Mouse (Mus musculus) T-helper 1 cell (primary cell): ENCODE results near the gene Cant1.

Source experiments
- in situ Hi-C: fragments of 300-600 bp; cut with MboI, MseI; formaldehyde crosslinking; loops from one replicate; pipeline ENCODE4 v1.15.1; 2025; ENCODE audit warnings: high pct_unique_total_duplicates

The Cant1 gene

DNA sequence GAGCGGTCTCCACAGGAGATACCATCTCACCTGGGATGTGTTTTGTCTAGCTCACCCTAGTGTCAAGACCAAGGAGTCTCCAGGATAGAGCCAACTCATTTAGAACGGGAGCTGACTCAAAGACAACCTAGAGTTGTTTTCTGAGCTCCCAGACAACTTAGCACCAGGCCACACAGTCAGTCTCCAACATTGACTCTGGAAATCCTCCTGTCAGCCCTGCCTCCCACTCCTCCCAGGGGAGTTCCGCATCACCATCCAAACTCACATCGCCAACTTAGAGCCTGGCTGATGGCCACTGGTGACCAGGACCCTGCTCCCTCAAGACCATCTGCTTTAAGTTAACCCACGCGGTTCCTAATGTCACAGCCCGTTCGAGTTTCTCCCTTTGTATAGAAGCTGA, 43.4 kb downstream of the Cant1 start:
- in situ Hi-C loops = loop anchor here (10.0 kb wide), 1 partner anchor 51 kb away; no protein-coding TSS in a partner anchor

DNA sequence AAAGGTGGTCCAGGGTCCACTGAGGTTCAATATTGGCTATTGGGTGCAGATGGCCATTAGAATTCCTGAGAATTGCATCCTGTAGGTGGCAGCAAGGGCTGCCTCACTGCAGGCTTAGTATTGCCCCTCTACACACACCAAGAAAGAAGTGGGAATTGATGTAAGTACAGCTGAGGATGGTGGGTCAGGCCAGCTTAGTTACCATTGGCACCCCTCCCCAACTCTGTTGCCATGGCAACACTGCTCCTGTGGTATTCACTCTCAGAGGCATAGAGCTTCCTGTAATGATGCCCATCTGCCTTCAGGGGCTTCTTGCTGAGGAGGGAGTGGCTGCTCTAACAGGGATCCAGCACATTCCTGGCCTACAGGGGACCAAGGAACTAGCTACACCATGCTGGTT, 43.9 kb downstream of the Cant1 start:
- in situ Hi-C loops = loop anchor here (10.0 kb wide), 1 partner anchor 50 kb away; no protein-coding TSS in a partner anchor

DNA sequence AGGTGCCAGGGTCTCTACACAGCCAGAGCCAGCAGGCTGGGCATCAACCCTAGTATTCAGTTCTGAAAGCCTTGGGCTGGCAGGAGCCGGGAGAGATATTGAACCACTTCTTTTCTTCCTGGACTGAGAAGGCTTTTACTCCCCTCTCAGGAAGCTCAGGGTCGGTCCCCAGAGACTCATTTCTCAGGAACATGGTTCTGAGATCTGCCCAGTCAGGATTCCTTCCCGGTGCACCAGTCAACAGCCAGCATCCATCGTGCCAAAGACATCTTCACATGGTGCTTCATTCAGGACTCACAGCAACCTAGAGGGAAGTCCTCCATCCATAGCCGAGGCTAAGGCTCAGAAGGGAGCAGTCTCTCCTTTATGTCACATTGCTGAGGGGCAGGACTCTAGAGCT, 44.4 kb downstream of the Cant1 start:
- in situ Hi-C loops = loop anchor here (10.0 kb wide), 1 partner anchor 50 kb away; no protein-coding TSS in a partner anchor

DNA sequence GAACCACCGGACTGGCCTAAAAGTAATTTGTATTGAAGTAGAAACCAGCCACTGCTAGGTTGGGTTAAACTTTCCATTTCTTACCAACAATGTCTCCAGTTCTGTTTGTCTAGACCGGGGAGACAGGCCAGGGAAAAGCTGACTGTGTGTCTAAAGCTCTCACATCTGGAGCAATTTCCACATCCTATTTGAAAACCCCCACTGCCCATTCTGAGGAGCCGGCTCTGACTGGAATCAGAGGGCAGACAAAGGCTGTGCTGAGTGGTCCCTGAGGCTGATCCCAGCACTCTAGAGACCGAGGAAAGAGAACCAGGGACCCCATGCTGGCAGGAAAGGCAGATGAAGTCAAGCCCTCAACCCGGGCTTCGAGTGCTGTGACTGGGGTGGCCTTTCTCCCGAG, 46.2 kb downstream of the Cant1 start:
- in situ Hi-C loops = loop anchor here (10.0 kb wide), 1 partner anchor 48 kb away; no protein-coding TSS in a partner anchor

DNA sequence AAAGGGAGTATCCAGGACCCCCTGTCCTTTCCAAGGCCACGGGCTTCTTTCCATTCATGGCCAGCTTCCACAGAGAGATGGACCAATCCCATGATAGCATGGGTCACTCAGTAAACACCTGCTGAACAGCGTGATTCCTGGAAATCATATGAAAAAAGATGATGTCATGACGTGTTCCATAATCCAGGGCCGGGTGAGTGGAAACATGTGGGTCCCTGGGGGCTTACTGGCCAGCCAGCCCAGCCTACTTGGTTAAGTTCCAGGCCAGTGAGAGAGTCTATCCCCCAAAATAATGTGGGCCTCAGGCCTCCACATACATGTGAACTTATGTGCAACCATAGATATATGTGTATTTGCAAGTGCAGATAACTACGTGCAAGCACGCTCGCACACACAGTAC, 47.0 kb downstream of the Cant1 start:
- in situ Hi-C loops = loop anchor here (10.0 kb wide), 1 partner anchor 47 kb away; no protein-coding TSS in a partner anchor

DNA sequence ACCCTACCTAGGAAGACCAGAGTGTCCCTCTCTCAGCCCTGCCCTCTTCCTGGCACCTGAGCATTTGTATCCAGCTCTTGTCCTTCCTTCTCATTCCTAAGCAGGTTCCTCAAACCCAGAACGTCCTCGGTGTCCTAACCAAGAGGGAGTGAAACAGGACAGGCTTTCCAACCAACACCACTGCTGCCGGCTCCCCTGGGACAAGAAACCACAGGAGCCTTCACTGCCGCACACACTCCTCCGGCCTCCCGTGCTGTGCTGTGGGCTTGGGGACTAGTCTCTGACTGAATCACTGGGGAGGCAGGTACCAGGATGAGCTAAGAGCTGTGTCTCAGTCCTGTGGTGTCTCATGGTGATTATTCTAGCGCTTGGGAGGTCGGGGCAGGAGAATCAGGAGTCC, 49.2 kb downstream of the Cant1 start:
- in situ Hi-C loops = loop anchor here (10.0 kb wide), 1 partner anchor 45 kb away; no protein-coding TSS in a partner anchor

DNA sequence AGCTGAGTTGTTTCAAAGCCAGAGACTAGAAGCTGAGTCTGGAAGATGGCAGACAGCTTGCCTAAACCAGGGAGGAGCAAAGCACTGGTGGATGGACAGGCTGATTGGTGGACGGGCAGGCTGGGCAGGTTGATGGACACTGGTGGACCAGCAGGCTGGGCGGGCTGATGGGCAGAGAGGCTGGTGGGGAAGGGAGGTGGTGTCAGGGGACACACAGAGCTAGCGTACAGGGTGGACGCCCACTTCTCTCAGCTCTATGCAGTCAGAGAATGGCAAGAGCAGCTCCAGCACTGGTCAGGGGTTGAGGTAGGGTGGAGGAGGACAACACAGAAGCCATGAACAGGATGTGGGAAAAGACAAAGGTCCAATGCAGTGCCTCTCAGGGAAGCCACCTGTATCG, 49.6 kb downstream of the Cant1 start:
- in situ Hi-C loops = no loop called here

DNA sequence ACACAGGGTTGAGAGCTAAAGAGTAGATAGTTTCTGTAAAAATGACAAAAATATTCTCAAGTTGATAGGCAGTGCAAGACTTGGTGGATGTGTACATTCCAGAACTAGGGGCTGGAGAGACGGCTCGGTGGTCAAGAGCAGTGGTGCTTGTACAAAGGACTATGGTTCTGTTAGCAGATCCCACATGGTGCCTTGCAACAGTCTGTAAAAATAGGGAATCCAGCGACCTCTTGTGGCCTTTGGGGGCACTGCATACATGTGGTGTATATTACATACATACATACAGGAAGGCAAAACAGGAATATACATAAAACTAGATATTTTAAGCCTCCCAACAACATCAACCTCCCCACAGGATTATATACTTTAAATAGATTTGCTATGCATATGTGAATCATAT, 50.6 kb downstream of the Cant1 start:
- in situ Hi-C loops = no loop called here

DNA sequence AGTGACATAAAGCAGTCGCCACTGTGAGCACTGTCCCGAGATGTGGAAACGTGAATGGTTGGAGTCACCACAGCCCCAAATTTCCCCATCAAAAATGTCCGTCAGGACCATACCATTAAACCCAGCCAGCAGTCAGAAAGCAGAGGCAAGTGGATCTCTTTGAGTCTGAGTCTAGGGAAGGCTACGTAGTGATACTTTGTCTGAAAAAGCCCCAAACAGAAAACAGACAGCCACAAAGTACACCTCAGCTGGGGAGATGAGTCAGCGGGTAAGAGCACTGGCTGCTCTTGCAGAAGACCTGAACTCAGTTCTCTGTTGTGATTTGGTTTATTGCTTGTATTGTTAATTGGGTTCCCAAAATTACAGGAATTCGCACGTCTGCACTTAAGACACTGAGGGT, 52.3 kb downstream of the Cant1 start:
- in situ Hi-C loops = no loop called here

DNA sequence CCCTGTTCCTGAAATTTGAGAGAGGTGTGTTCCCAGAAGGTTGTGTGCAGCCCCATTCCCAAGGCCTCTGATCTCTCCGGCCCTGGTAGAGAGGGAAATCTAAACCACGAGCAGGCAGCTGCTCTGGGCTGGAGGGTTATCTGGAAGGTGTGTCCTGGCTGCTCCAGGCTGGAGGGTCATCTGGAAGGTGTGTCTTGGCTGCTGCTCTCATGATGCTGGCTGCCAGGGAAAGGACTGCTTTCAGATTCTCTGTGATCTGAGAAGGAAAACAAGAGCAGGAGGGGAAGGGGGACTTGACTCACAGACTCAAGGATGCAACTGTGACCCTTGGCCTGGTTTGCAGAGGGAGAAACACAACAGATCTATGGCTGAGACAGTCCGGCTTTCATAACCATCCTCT, 52.8 kb downstream of the Cant1 start:
- in situ Hi-C loops = no loop called here

DNA sequence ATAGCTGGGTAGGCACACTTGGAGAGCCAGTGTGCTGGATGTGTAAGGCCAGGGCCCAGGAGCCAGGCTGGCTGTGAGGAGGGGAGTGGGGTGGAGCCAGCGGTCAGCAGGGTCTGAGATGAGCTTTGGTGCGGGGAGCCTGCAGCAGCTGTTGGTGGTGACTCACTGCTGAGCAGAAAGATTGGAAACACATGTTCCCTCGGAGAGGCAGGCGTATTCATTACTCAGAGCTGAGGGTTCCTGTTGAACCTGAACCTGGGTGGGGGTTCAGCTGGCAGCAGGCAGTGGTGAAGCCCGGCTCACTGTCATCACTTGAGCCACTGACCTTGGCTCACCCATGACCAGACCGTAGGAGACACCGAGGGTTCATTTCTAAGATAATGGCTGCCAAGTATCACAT, 53.7 kb downstream of the Cant1 start:
- in situ Hi-C loops = no loop called here

DNA sequence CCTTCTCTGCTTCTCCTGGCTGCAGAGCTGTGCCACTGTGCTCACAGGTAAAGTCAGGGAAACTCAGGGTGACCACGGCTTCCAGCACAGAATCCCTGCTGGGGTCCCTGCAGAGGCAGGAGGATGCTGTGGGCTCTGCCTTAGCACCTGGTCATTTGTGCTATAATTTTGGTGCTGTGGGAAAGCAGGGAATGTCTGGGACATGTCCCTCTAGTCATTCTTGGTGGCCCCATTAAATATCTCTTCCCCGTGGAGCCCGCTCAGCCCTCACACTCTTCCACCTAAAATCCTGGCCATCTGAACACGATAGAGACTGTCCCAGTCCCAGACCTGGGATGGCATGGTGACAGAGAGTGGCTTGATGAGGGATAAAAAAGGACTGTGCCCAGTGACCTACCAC, 54.9 kb downstream of the Cant1 start:
- in situ Hi-C loops = no loop called here

DNA sequence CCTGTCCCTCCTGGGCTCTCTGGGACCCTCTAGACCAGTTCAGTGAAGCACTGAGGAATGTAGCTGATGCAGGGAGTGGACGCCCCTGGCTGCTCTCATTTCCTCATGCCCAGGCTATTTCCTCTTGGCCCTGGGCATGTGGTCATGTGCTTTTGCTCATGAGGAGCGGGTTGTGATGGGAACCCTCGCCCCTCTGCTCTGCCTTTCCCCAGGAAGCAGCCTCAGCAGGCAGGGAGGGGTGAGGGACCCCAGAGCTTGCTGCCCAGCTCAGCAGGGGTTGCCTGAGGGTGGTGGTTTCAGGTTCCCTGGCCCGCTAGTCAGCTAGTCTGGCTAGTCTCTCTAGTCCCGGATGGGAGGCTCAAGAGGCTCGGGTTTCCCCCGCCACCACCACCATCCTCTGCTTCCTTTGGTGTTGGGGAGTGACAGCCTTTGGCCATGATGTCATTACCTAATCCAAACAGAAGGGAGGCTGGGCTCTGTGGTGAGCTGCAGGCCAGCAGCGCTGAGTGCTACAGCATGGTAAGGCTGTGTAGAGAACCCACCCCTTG, 55.8 kb downstream of the Cant1 start:
- in situ Hi-C loops = no loop called here

DNA sequence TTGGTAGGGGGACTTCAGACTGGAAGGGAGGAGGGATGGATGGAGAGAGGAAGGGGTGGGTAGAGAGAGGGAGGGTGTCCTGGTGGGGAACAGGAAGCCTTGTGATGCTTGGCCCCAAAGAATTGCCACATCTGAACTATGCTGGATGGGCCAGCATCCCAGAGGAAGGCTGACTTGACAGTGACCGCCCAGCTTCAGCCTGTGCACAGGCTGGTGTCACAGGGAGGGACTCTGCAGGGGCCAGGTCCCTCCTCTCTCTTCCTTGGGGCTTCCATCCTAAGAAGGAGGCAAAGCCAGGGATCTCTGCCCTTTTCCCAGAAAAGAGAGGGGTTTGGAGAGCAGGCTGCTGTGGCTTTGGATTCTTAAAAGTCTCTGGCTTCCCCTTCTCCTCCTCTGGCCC, 56.4 kb downstream of the Cant1 start:
- in situ Hi-C loops = no loop called here

DNA sequence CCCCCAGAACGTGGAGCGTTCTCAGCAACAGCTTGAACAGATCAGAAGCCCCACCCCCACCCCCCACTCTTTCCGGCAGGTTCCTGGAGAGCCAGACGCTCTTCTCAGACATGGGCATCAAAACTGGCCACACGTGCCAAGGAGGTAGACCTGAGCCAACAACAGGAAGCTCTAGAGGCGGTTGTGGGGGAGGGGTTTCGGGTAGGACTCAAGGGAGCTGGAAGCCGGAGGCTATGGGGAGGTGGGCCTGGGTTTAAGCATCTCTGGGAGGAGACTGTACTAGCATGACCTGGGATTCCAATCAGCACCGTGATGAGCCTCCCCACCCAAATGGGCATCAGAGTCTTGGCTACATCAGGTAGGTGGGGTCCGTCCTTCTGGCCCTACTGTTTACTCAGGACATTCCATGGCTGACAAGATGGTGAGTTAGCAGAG, 58.0 kb downstream of the Cant1 start:
- in situ Hi-C loops = no loop called here

DNA sequence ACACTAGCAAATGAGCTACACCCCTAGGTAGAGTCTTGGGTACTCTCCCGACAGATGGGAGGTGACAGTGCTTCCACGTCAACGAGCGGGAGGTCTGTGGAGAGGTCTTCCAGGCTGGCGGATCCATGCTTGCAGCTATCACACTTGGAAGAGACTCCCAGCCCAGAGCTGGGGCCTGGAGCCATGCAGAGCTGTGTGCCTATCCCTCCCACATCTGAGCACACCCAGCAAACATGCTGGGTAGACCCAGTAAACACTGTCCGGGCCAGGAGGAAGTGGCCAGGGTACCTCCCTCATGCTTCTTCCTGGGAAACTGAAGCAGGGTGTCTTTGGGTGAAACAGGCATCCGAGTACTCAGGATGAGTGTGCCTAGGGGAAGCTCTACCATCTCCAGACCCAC, 58.4 kb downstream of the Cant1 start:
- in situ Hi-C loops = no loop called here
